20 mouse cellular contexts compared by ENCODE assay signal in the genomic region with DNA sequence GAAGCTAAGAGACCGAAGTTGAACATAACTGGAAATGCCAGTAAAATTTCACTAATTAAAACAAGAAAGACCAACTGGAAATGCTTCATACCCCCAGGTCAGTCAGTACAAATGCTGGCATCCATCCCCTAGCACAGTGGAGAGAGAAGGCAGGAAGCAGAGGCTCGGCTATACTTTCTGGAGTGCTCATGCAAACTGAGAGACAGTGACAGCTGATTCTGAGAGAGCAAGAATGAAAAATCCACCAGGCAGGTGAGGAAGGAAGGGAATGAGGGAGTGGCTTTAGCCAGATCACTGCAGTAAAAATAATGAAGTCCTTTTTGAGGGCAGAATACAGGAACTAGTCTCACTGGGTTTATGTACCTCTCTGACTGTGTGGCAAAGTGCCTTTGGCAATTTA. TPM values are rescaled to one million over a fixed set of nuclear protein-coding genes. Genes with fewer than 3 reads are reported as not detected.
"Had no signal": no experiment of that assay in that cellular context is flagged by ENCODE, and none has a peak within 500 bp of the region (broad histone marks: within the 10 kb centered on the region; RNA-seq: fewer than 3 reads in every experiment).

No protein-coding gene starts in this region.

- H3K27me3 ChIP-seq: kidney, embryonic 15.5 days; limb, embryonic 15.5 days; megakaryocyte, embryonic 14.5 days; midbrain, embryonic 13.5 days had no signal

- H3K9me3 ChIP-seq: kidney, embryonic 15.5 days; limb, embryonic 15.5 days; megakaryocyte, embryonic 14.5 days; midbrain, embryonic 10.5 days; midbrain, embryonic 13.5 days had no signal

- H3K4me3 ChIP-seq: kidney, embryonic 15.5 days; limb, embryonic 15.5 days; megakaryocyte, embryonic 14.5 days; midbrain, embryonic 10.5 days; midbrain, embryonic 13.5 days had no signal

- H3K27ac ChIP-seq: kidney, embryonic 15.5 days; limb, embryonic 15.5 days; liver, embryonic 14.5 days; macrophage; midbrain, embryonic 10.5 days; midbrain, embryonic 13.5 days had no signal

- H3K4me1 ChIP-seq: kidney, embryonic 15.5 days; midbrain, embryonic 10.5 days had no signal

- ATAC-seq: liver, postnatal 0 days; lung, postnatal 0 days; midbrain, embryonic 13.5 days; midbrain, embryonic 16.5 days had no signal

- DNase-seq: kidney, adult 11 months; kidney, adult 8-10 months; kidney, postnatal 10 days; kidney, postnatal 36 days; layer of hippocampus, adult 9-11 months; liver, postnatal 0 days; lung, embryonic 14.5 days; thymus, adult 18-20 months; thymus, postnatal 36 days had no signal

- H3K4me2 ChIP-seq: kidney, embryonic 15.5 days; limb, embryonic 15.5 days; liver, embryonic 11.5 days; lung, embryonic 14.5 days; midbrain, embryonic 13.5 days had no signal

- H3K9ac ChIP-seq: kidney, embryonic 15.5 days; limb, embryonic 15.5 days; liver, embryonic 14.5 days; liver, postnatal 0 days; lung, embryonic 14.5 days; midbrain, embryonic 13.5 days had no signal

RNA-seq across cellular contexts. Expression of gene H1fx, which starts 37.7 kb away (rescaled TPM):
- total RNA-seq: monocyte, adult 5-6 weeks had no signal
